Mouse (Mus musculus): ENCODE measurements around the gene Sec1.

DNA sequence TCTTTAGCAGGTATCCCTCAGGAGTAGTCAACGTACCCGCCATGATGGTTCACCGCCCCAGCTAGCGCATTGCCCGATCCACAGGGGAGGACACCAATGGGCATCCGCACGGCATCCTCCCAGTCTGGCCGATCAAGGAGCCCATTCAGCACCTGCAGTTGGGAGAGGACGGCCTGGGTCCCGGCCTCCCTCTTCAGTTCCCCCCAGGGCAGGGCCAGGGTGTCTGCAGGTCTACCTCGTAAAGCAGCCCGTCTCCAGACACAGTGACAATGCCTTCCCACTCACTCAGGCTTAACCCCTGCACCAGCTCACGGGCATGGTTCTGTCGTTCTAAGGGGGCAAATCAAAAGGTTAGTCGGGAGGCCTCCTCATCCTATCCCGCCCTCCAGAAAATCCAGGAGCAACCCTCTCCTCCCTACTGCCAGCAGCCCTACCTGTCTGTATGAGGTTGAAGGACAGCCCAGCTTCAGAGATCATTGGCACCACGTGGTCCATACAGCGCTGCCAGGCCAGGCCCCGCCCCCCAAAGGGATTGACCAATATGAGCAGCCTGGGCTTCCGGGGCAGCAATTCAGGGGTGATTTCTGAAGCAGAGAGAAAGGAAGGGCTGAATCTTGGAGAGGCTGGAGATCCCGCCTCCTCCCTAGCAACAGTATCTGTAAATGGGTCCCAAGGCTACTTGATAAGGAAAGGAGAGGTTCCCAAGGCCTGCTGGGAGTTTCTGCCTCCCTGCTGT, 18.0 kb upstream of the Sec1 start:
- TF ChIP-seq MAX (IDR thresholded peaks at IDR 0.05; ENCODE audit: low read depth) (no peak), POLR2A (IDR thresholded peaks at IDR 0.05; ENCODE audit: insufficient read length, low read depth) (no peak), MYOG (IDR thresholded peaks at IDR 0.05; ENCODE audit: control insufficient read depth in 1 of 3, insufficient read depth in 1 of 3, insufficient read length in 2 of 3, low read depth in 2 of 3) (no peak)

Data from myocyte (in vitro differentiated cells).